Comparison of ENCODE assay signal across 28 mouse cellular contexts in genomic region chr19:56432706-56433105, GRCm38 (mm10). TPM values are rescaled to one million over a fixed set of nuclear protein-coding genes. Genes with fewer than 3 reads are reported as not detected.
"Had no signal": no experiment of that assay in that cellular context is flagged by ENCODE, and none has a peak within 500 bp of the region (broad histone marks: within the 10 kb centered on the region; RNA-seq: fewer than 3 reads in every experiment).

No protein-coding gene starts in this region.

- H3K4me2 ChIP-seq: heart, embryonic 12.5 days; hindbrain, embryonic 12.5 days; hindbrain, embryonic 14.5 days; intestine, embryonic 15.5 days; kidney, embryonic 15.5 days; liver, embryonic 11.5 days; liver, embryonic 13.5 days; liver, embryonic 15.5 days had no signal

- H3K27ac ChIP-seq: gastrocnemius, adult 2 months; heart, embryonic 10.5 days; hindbrain, embryonic 10.5 days; hindbrain, embryonic 12.5 days; hindbrain, embryonic 14.5 days; intestine, embryonic 15.5 days; kidney, embryonic 15.5 days; layer of hippocampus, adult 2 months; left cerebral cortex, adult 2 months; liver, embryonic 13.5 days; liver, embryonic 15.5 days had no signal

- H3K27me3 ChIP-seq: heart, embryonic 12.5 days; hindbrain, embryonic 12.5 days; intestine, embryonic 15.5 days; kidney, embryonic 15.5 days; liver, embryonic 13.5 days; liver, embryonic 15.5 days had no signal

- H3K9me3 ChIP-seq: heart, embryonic 10.5 days; heart, embryonic 12.5 days; hindbrain, embryonic 10.5 days; hindbrain, embryonic 12.5 days; intestine, embryonic 15.5 days; kidney, embryonic 15.5 days; liver, embryonic 13.5 days; liver, embryonic 15.5 days had no signal

- H3K9ac ChIP-seq: heart, embryonic 12.5 days; hindbrain, embryonic 12.5 days; hindbrain, embryonic 14.5 days; intestine, embryonic 15.5 days; kidney, embryonic 15.5 days; liver, embryonic 13.5 days; liver, embryonic 15.5 days had no signal

- H3K36me3 ChIP-seq: hindbrain, embryonic 12.5 days had no signal

- H3K4me1 ChIP-seq: heart, embryonic 10.5 days; heart, embryonic 12.5 days; liver, embryonic 13.5 days; liver, embryonic 15.5 days had no signal

- H3K4me3 ChIP-seq: gastrocnemius, adult 2 months; heart, embryonic 10.5 days; heart, embryonic 12.5 days; hindbrain, embryonic 10.5 days; hindbrain, embryonic 12.5 days; intestine, embryonic 15.5 days; kidney, embryonic 15.5 days; layer of hippocampus, adult 2 months; left cerebral cortex, adult 2 months; liver, embryonic 13.5 days; liver, embryonic 15.5 days had no signal

- DNase-seq: gastrocnemius, adult 2 months; gastrocnemius, postnatal 10 days; gastrocnemius, postnatal 25 days; heart, postnatal 10 days; heart, postnatal 4 days; kidney, adult 2 months; kidney, adult 9 months; kidney, postnatal 10 days; kidney, postnatal 4 days; liver; liver, embryonic 13.5 days had no signal

- ATAC-seq: hindbrain, embryonic 16.5 days; inflammation-experienced regulatory T-cells, adult 6 months; intestine, embryonic 15.5 days; intestine, postnatal 0 days had no signal

RNA-seq across cellular contexts. Expression of gene Plekhs1, which starts 28.7 kb away (rescaled TPM):
- total RNA-seq: gastrocnemius, postnatal 25 days; granulocyte monocyte progenitor cell, adult 5-6 weeks had no signal
- polyA plus RNA-seq: heart, embryonic 10.5 days; heart, embryonic 12.5 days; heart, embryonic 14.5 days; limb, embryonic 11.5 days; liver, embryonic 11.5 days; liver, embryonic 13.5 days; liver, embryonic 15.5 days had no signal

RNA-seq across cellular contexts. Expression of gene Nrap, which starts 42.9 kb away (rescaled TPM):
- polyA plus RNA-seq: inflammation-experienced regulatory T-cells, adult 6 months had no signal
